Mouse (Mus musculus) neural tube, embryonic 12.5 days (tissue): Measurements from ENCODE around the gene Rag2. TPM values are rescaled to one million over a fixed set of nuclear protein-coding genes. Genes with fewer than 3 reads are reported as not detected.
A peak's percentile ranks its signal among the peaks of the same experiment; 100 is the strongest.

Experiments used
- ATAC-seq: fragments of 200-750 bp; cut with Nextera tagmentation; 2 replicates; pipeline ENCODE4 v1.8.0; 2017; ENCODE audit warnings: low read depth, mild to moderate bottlenecking, moderate TSS enrichment, moderate library complexity; ENCODE audit not compliant: low FRiP score
- H3K27ac ChIP-seq: fragments of 300-500 bp; sonication (generic); 2 replicates; pipeline ENCODE4 v1.5.1; 2016
- H3K27me3 ChIP-seq: fragments of 300-500 bp; sonication (generic); replicated peaks from 2 replicates; pipeline ENCODE4 v1.6.1; 2016; ENCODE audit warnings: mild to moderate bottlenecking
- H3K36me3 ChIP-seq: fragments of 300-500 bp; sonication (generic); 2 replicates; pipeline ENCODE4 v1.6.1; 2016; ENCODE audit warnings: mild to moderate bottlenecking
- H3K4me1 ChIP-seq: fragments of 300-500 bp; sonication (generic); 2 replicates; pipeline ENCODE4 v1.6.1; 2016
- H3K4me2 ChIP-seq: fragments of 300-500 bp; sonication (generic); replicated peaks from 2 replicates; pipeline ENCODE4 v1.6.1; 2016; ENCODE audit warnings: mild to moderate bottlenecking
- H3K4me3 ChIP-seq: fragments of 300-500 bp; sonication (generic); 2 replicates; pipeline ENCODE4 v1.5.1; 2016
- H3K9ac ChIP-seq: fragments of 300-500 bp; sonication (generic); 2 replicates; pipeline ENCODE4 v1.6.1; 2016; ENCODE audit warnings: mild to moderate bottlenecking
- H3K9me3 ChIP-seq: fragments of 300-500 bp; sonication (generic); 2 replicates; pipeline ENCODE4 v1.6.1; 2016; ENCODE audit warnings: mild to moderate bottlenecking
- WGBS: fragments of 180-500 bp; shearing (Covaris S2); methylation state at CpG from one replicate; pipeline ENCODE4 v1.1.7; 2016; 5-methylcytosine and 5-hydroxymethylcytosine counted together
- polyA plus RNA-seq: library from polyadenylated mRNA; unstranded; fragments of >200 nt; fragmentation: Nextera tagmentation; extraction: Ambion mirVana; gene quantifications from 2 replicates; pipeline ENCODE4 v1.2.1, GENCODE M21; 2016

Gene Rag2
- not detected in 2 replicates for polyA plus RNA-seq

DNA sequence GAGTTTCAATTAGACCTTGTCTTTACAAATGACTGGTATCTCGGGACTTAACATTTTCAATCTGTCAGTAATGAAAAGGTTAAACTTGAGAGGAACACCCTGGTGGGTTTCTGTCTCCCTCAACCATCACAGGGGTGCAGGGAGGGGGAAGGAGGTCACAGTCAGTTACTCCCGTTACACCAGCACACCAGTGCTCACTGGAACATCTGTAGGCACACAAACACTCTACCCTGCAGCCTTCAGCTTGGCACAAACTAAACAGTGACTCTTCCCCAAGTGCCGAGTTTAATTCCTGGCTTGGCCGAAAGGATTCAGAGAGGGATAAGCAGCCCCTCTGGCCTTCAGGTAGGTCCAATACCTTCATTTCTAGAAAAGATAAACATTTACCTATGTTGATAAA is at the start of gene Rag2:
Gene Rag2, plus strand, starts transcription at position 193 of the 400 bp plus-strand sequence.
- Histone ChIP-seq H3K4me3 (no peak within 1 kb of the TSS), H3K9me3 (no peaks in the 10 kb centered on the region), H3K27me3 (no peaks in the 10 kb centered on the region), H3K9ac (no peak within 1 kb of the TSS), H3K36me3 (no peaks in the 10 kb centered on the region), H3K4me1 (peaks cover 22% of the 10 kb centered on the region), H3K4me2 (no peak within 1 kb of the TSS), H3K27ac (no peak within 1 kb of the TSS)
- 54% methylated on average over 4 of the region's 4 CpGs for WGBS
- ATAC-seq, result no peak

DNA sequence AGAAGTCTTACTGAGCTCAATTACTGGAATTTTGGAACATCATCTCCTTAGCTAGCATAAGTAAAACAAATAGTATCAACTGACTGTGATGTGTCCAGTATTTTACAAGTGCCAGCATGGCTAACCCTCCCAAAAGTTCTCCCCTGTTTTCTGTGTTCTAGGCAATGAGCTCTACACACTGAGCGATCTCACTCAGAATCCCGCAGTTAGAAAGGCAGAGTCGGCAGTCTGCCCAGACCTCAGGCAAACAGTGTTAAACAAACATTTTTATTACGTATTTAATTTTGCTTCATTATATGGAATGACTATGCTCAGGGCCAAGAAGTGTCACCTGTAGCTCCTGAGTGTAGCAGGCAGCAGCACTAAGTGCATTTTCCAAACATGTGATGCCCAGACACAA is 47.3 kb upstream of the Rag2 start:
- WGBS, result 90% methylated on average over 4 of the region's 4 CpGs
- no peak for ATAC-seq

GRCm38 (mm10) chr2:101580027-101580426 is 44.5 kb upstream of the Rag2 start:
- H3K27ac ChIP-seq, result no peak overlapping the region
- H3K4me1 ChIP-seq, result no peaks in the 10 kb centered on the region
- no peaks in the 10 kb centered on the region for H3K9me3 ChIP-seq
- H3K27me3 ChIP-seq, result no peaks in the 10 kb centered on the region
- no peak for ATAC-seq
- 85% methylated on average over 2 of the region's 2 CpGs for WGBS
- no peak overlapping the region for H3K4me3 ChIP-seq
- no peak overlapping the region for H3K4me2 ChIP-seq
- no peak overlapping the region for H3K9ac ChIP-seq
- no peaks in the 10 kb centered on the region for H3K36me3 ChIP-seq

More for the DNA sequence above, 47.3 kb upstream of the Rag2 start:
- no peak overlapping the region for H3K4me2 ChIP-seq
- H3K9ac ChIP-seq, result no peak overlapping the region
- no peaks in the 10 kb centered on the region for H3K9me3 ChIP-seq
- H3K36me3 ChIP-seq, result no peaks in the 10 kb centered on the region
- H3K4me3 ChIP-seq, result no peak overlapping the region
- H3K4me1 ChIP-seq, result no peaks in the 10 kb centered on the region
- H3K27me3 ChIP-seq, result no peaks in the 10 kb centered on the region
- no peak overlapping the region for H3K27ac ChIP-seq

DNA sequence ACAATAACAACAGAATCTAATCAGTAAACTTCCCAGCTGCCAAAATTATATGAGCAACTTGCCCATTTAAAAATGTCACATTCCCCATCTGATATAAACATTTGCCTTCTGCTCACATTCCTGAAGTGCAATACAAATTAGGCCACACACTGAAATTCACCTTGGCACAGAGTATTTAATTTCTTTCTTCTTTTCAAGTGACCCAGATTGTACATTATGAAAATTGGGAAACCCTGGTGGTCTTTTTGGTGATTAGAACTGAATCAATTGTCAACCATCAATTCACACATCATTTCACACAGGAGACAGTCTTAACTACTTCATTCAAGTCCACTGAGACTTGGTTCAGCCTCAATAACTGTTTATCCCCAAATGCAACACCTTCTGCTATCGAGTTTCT is 44.1 kb upstream of the Rag2 start:
- no peak for ATAC-seq
- H3K4me1 ChIP-seq, result no peaks in the 10 kb centered on the region
- 77% methylated on average over 1 of the region's 1 CpGs for WGBS
- no peak overlapping the region for H3K4me2 ChIP-seq
- no peak overlapping the region for H3K27ac ChIP-seq
- no peaks in the 10 kb centered on the region for H3K9me3 ChIP-seq
- H3K27me3 ChIP-seq, result no peaks in the 10 kb centered on the region
- H3K4me3 ChIP-seq, result no peak overlapping the region
- no peaks in the 10 kb centered on the region for H3K36me3 ChIP-seq
- H3K9ac ChIP-seq, result no peak overlapping the region

DNA sequence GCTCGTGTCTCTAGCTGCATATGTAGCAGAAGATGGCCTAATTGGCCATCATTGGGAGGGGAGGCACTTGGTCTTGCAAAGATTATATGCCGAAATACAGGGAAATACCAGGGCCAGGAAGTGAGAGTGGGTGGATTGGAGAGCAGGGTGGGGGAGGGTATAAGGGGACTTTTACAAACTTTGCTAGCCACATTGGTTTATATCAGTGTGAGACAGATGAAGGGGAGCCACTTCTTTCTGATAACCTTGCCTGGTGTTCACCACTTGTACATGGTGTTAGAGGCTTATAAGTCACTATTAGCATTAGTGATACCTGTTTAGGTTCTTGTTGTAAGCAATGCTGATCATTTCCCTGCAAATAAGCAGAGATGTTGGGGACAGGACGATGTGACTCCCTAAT is 43.5 kb upstream of the Rag2 start:
- WGBS, result 85% methylated on average over 3 of the region's 3 CpGs
- no peak overlapping the region for H3K4me2 ChIP-seq
- H3K4me3 ChIP-seq, result no peak overlapping the region
- no peak for ATAC-seq
- no peaks in the 10 kb centered on the region for H3K36me3 ChIP-seq
- no peak overlapping the region for H3K9ac ChIP-seq
- H3K27ac ChIP-seq, result no peak overlapping the region
- no peaks in the 10 kb centered on the region for H3K9me3 ChIP-seq
- no peaks in the 10 kb centered on the region for H3K4me1 ChIP-seq
- no peaks in the 10 kb centered on the region for H3K27me3 ChIP-seq

GRCm38 (mm10) chr2:101581418-101581817 is 43.1 kb upstream of the Rag2 start:
- no peak overlapping the region for H3K9ac ChIP-seq
- no peaks in the 10 kb centered on the region for H3K27me3 ChIP-seq
- no peak overlapping the region for H3K27ac ChIP-seq
- H3K4me3 ChIP-seq, result no peak overlapping the region
- no peak for ATAC-seq
- no peaks in the 10 kb centered on the region for H3K4me1 ChIP-seq
- no peaks in the 10 kb centered on the region for H3K9me3 ChIP-seq
- H3K4me2 ChIP-seq, result no peak overlapping the region
- no peaks in the 10 kb centered on the region for H3K36me3 ChIP-seq
- 82% methylated on average over 3 of the region's 3 CpGs for WGBS

GRCm38 (mm10) chr2:101591356-101591755 is 33.2 kb upstream of the Rag2 start:
- Histone ChIP-seq H3K9ac (no peak overlapping the region), H3K9me3 (no peaks in the 10 kb centered on the region), H3K4me1 (peaks cover 32% of the 10 kb centered on the region), H3K4me2 (no peak overlapping the region), H3K27ac (no peak overlapping the region), H3K27me3 (no peaks in the 10 kb centered on the region), H3K4me3 (no peak overlapping the region), H3K36me3 (no peaks in the 10 kb centered on the region)
- 0 out of 2 replicates have a peak, but pooled peaks have one; percentile 30 for ATAC-seq
- WGBS, result 39% methylated on average over 8 of the region's 8 CpGs

DNA sequence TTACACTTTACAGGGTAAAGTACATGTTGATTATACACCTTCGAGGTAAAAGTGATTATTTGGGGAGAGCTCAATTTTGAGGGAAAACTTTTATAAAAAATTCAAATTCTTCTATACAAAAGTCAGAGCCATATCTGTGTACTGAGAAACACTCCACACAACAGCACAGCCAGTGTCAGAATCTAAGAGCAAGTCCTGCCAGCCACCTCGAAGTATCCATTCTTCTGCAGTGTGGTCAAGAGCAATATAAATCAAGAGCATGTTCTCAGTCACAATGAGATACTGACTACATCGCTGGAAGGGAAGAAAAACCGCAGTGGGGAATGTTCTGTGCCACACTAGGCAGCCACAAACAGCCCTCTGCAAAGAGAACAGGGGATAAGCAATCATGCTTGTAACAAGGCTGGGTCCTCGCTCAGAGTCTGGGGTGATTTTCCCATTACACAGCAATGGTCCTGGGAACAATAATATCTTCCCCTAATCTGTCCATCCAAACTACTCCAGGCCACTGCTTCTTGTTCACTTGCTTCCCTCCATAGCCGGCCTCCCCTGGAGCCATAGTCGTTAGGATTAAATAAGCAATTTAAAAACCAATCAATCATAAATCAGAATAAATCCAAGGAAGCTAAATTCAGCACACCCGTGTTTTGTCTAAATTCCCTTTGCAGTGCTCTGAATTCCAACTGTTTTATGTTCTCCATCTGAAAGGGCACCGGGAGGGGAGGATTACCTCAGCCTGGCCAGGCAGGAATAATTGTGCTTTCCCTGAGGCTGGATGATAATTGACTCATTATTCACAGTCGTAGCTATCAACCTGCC is 32.3 kb upstream of the Rag2 start:
- ATAC-seq, result peak; percentile 86
- no peaks in the 10 kb centered on the region for H3K27me3 ChIP-seq
- H3K9ac ChIP-seq, result no peak overlapping the region
- 9% methylated on average over 10 of the region's 10 CpGs for WGBS
- H3K4me3 ChIP-seq, result no peak overlapping the region
- peak overlapping the region; percentile 29; the same call in 1 of the 2 replicates for H3K27ac ChIP-seq
- H3K9me3 ChIP-seq, result no peaks in the 10 kb centered on the region
- H3K4me1 ChIP-seq, result peaks cover 32% of the 10 kb centered on the region
- peak overlapping the region; percentile 31 for H3K4me2 ChIP-seq
- no peaks in the 10 kb centered on the region for H3K36me3 ChIP-seq

- peak overlapping the region; percentile 22; the same call in 1 of the 2 replicates for H3K4me2 ChIP-seq
- 28% methylated on average over 8 of the region's 8 CpGs for WGBS
Measured at GRCm38 (mm10) chr2:101592886-101593285, 31.6 kb upstream of the Rag2 start.

DNA sequence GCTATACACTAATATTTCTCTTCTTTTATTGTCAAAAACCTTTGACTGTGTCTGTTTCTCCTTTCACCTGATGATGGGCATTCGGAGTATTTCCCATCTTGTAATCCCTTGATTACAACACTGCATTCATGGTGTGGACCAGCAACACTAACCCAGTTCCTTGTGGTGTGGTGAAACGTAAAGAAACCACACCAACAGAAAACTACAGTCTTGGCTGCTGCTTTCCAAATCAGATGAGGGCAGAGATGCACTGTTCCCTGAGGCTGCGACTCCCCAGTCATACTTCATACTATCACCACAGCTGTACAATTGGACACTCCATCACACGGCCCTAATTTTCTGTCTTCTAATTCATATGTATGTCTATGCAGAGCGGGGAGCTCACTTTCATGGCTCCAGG is 29.8 kb upstream of the Rag2 start:
- Histone ChIP-seq H3K27me3 (no peaks in the 10 kb centered on the region), H3K9me3 (no peaks in the 10 kb centered on the region), H3K27ac (no peak overlapping the region), H3K4me1 (peaks cover 40% of the 10 kb centered on the region), H3K4me2 (no peak overlapping the region), H3K9ac (no peak overlapping the region), H3K36me3 (no peaks in the 10 kb centered on the region), H3K4me3 (no peak overlapping the region)
- no peak for ATAC-seq
- 79% methylated on average over 5 of the region's 5 CpGs for WGBS

More at GRCm38 (mm10) chr2:101592886-101593285, 31.6 kb upstream of the Rag2 start:
- no peaks in the 10 kb centered on the region for H3K36me3 ChIP-seq
- H3K4me1 ChIP-seq, result peaks cover 32% of the 10 kb centered on the region
- ATAC-seq, result peak; percentile 34
- no peaks in the 10 kb centered on the region for H3K27me3 ChIP-seq
- H3K27ac ChIP-seq, result peak overlapping the region; percentile 27; the same call in 1 of the 2 replicates
- H3K4me3 ChIP-seq, result no peak overlapping the region
- H3K9me3 ChIP-seq, result no peaks in the 10 kb centered on the region
- no peak overlapping the region for H3K9ac ChIP-seq

DNA sequence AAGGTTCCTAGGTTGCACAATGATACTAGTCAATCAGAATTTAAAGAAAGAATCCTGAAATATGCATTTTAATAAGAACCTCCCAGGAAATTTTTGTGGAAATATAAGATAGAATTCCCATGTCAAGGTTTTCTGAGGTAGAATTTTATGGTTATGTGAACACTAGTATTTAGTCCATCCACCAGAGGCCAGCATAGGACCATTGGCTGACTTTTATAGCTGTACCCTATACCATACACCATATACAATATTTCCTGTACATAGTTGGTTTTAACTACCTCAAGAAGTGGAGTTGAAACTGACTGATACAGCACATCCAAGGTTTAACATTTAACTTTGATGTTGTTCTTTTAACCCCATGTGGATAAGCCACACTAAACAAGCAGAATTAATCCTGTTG is 27.3 kb upstream of the Rag2 start:
- ATAC-seq, result no peak
- H3K4me1 ChIP-seq, result peaks cover 25% of the 10 kb centered on the region
- H3K9me3 ChIP-seq, result no peaks in the 10 kb centered on the region
- no peaks in the 10 kb centered on the region for H3K27me3 ChIP-seq
- no peak overlapping the region for H3K27ac ChIP-seq
- no peaks in the 10 kb centered on the region for H3K36me3 ChIP-seq
- no peak overlapping the region for H3K4me2 ChIP-seq
- no peak overlapping the region for H3K4me3 ChIP-seq
- H3K9ac ChIP-seq, result no peak overlapping the region

DNA sequence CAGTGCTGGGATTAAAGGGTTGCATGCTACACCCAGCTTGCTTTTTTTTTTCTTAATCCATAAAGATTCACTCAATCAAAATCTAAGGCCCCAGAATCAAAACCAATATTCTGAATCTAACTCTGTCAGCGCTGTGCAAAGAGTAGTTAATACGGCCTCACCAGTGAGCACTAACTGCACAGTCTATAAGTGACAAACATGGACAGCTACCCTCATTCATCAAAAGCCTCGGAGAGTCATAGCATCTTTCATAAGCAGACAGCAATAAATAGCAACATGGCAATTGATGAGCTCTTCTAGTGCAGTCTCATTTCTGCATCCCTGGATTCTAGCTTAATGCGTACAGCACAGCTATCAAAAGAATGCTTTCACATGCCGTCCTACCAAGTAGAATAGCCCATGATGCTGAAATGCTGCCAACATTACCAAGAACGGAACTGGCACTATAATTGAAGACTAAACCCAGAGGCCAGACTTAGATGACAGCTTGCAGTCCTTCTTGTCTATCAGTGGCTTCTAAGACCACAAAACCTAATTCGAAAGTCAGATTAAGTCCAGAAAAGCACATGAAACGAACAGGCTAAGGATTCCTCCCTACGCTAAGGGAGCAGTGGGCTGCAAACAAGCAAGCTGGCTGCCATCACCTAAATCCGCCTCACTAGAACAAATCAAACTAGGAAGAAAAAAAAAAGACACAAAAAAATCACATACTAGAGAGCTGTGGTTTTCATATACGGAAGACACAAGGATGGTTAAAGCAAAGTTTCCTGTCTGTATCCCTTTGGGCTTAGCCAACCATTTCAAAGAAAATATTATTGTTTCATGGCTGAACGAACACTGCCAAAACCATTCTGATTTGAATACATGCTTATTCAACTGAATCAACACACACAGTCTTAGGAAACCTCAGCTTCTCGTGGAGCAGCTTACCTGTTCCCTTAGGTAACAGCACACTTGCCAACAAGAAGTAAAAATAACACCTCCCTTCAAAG is 26.0 kb upstream of the Rag2 start:
- no peak overlapping the region for H3K4me2 ChIP-seq
- peaks cover 12% of the 10 kb centered on the region for H3K4me1 ChIP-seq
- ATAC-seq, result no peak
- no peak overlapping the region for H3K27ac ChIP-seq
- no peaks in the 10 kb centered on the region for H3K27me3 ChIP-seq
- WGBS, result 67% methylated on average over 13 of the region's 13 CpGs
- no peaks in the 10 kb centered on the region for H3K36me3 ChIP-seq
- H3K9me3 ChIP-seq, result no peaks in the 10 kb centered on the region
- no peak overlapping the region for H3K9ac ChIP-seq
- no peak overlapping the region for H3K4me3 ChIP-seq
